Mouse (Mus musculus) ZHBTc4 (cell line): ENCODE data around the gene Coq10b.

Experiments
- DNase-seq: peaks from one replicate; pipeline ENCODE4 v3.0.0-alpha.2; 2011; ENCODE audit warnings: low read depth, low spot score

Coq10b gene

GRCm38 (mm10) chr1:55106919-55107585 lies 54.5 kb downstream of the Coq10b start:
- DNase-seq = peak; percentile 50

- DNase-seq = peak; percentile 39
Observed at GRCm38 (mm10) chr1:55107644-55108043, 55.1 kb downstream of the Coq10b start.

- peak; percentile 97 for DNase-seq
Observed at GRCm38 (mm10) chr1:55108473-55108872, 55.9 kb downstream of the Coq10b start.

- DNase-seq = no peak
Observed at GRCm38 (mm10) chr1:55109066-55109766, 56.6 kb downstream of the Coq10b start.
